In the genomic region with DNA sequence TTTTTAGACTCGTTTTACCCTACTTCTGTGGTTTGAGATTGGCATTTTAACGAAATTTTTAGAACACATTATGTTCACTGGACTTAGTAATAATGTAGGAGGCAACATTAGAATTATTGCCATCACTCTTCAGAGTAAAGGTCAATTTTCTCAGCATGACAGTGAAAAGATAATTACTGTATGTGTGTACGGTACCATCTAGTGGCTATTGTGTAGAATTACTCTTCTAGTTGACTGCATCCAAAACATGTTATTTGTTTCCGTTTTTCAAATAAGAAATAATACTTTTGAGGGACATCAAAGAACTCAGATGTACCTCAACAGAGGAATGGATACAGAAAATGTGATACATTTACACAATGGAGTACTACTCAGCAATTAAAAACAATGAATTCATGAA, we compare ENCODE assay signal across 24 mouse cellular contexts. TPM values are rescaled to one million over a fixed set of nuclear protein-coding genes. Genes with fewer than 3 reads are reported as not detected.
A peak's percentile ranks its signal among the peaks of the same experiment; 100 is the strongest.
DNase-seq lines count a peak whose midpoint lies in the region; ATAC-seq and TF ChIP-seq lines count a peak whose summit lies in the region.
"Had no signal": no experiment of that assay in that cellular context is flagged by ENCODE, and none has a peak within 500 bp of the region (broad histone marks: within the 10 kb centered on the region; RNA-seq: fewer than 3 reads in every experiment).

No protein-coding gene starts in this region.

- ATAC-seq in liver, postnatal 0 days, result no peak
- ATAC-seq: CD4-positive, CD25-positive, alpha-beta regulatory T cell, adult 4 months; forebrain, embryonic 16.5 days; midbrain, embryonic 16.5 days had no signal

- dilution Hi-C loops in CH12.LX (cut with MboI; ENCODE audit: extremely low pct_ligation_motif_present, extremely low pct_unique_long_range_greater_than_20kb, low sequenced_read_pairs), result no loop called here

- DNase-seq in gastrocnemius, adult 2 months, result no peak
- no peak for DNase-seq in gastrocnemius, postnatal 36 days
- no peak for DNase-seq in liver, postnatal 0 days
- no peak for DNase-seq in liver
- no peak for DNase-seq in CH12.LX (ENCODE audit: extremely low read depth)
- DNase-seq in embryo, embryonic 10.5 days (ENCODE audit: low spot score), result peak; percentile 13
- no peak for DNase-seq in urinary bladder, postnatal 14 days (ENCODE audit: low spot score)
- DNase-seq: adrenal gland, adult 2 months; cerebellum, adult 11-12 months; gastrocnemius, postnatal 25 days; kidney, postnatal 14 days; right cerebral cortex, postnatal 25 days; thymus, postnatal 4 days had no signal

- no peak overlapping the region for H3K9ac ChIP-seq in liver, postnatal 0 days (replicated peaks)
- H3K9ac ChIP-seq in CH12.LX (ENCODE audit: insufficient read depth, low read depth), result no peak overlapping the region
- H3K9ac ChIP-seq: heart, embryonic 12.5 days; liver, embryonic 15.5 days had no signal

- 47% methylated on average over 4 of the region's 4 CpGs for WGBS in liver, postnatal 0 days (ENCODE audit: insufficient replicate concordance)

- no peaks in the 10 kb centered on the region for H3K27me3 ChIP-seq in liver, postnatal 0 days (ENCODE audit: insufficient read depth, low read length)
- no peaks in the 10 kb centered on the region for H3K27me3 ChIP-seq in CH12.LX (replicated peaks)
- H3K27me3 ChIP-seq: heart, embryonic 12.5 days; liver, embryonic 15.5 days had no signal

- no peak for TF ChIP-seq EP300 in liver, postnatal 0 days (IDR thresholded peaks at IDR 0.05; ENCODE audit: low read depth)
- no peak for TF ChIP-seq EP300 in CH12.LX (IDR thresholded peaks at IDR 0.05; ENCODE audit: low read length)

- no peaks in the 10 kb centered on the region for H3K4me1 ChIP-seq in liver, postnatal 0 days (ENCODE audit: insufficient read depth)
- no peaks in the 10 kb centered on the region for H3K4me1 ChIP-seq in CH12.LX (ENCODE audit: control insufficient read depth in 1 of 2, insufficient read depth in 2 of 2)
- H3K4me1 ChIP-seq: heart, embryonic 12.5 days; limb, embryonic 10.5 days; liver, embryonic 15.5 days had no signal

- no peak for TF ChIP-seq POLR2A in CH12.LX (IDR thresholded peaks at IDR 0.05; ENCODE audit: low read depth, low read length)

- TF ChIP-seq RAD21 in CH12.LX (IDR thresholded peaks at IDR 0.05; ENCODE audit: low read depth, low read length), result peak; percentile 29

- no peak overlapping the region for H3K4me2 ChIP-seq in liver, postnatal 0 days (ENCODE audit: low read depth, low read length)
- no peak overlapping the region for H3K4me2 ChIP-seq in CH12.LX (ENCODE audit: insufficient read depth, low read depth, poor library complexity, severe bottlenecking)
- H3K4me2 ChIP-seq: heart, embryonic 12.5 days; liver, embryonic 15.5 days had no signal

- no peak overlapping the region for H3K27ac ChIP-seq in gastrocnemius, adult 2 months
- H3K27ac ChIP-seq in liver, postnatal 0 days (ENCODE audit: low read depth), result no peak overlapping the region
- H3K27ac ChIP-seq in CH12.LX (ENCODE audit: insufficient read depth, low read depth), result no peak overlapping the region
- H3K27ac ChIP-seq: limb, embryonic 10.5 days; liver, embryonic 15.5 days; macrophage had no signal

- H3K4me3 ChIP-seq in gastrocnemius, adult 2 months, result no peak overlapping the region
- H3K4me3 ChIP-seq in liver, postnatal 0 days (ENCODE audit: low read depth, low read length), result no peak overlapping the region
- H3K4me3 ChIP-seq in CH12.LX (replicated peaks in 1 of 3; ENCODE audit: low read depth in 2 of 3, low read length in 2 of 3, poor library complexity in 1 of 3), result no peak overlapping the region
- H3K4me3 ChIP-seq: heart, embryonic 12.5 days; limb, embryonic 10.5 days; liver, embryonic 15.5 days had no signal

- H3K9me3 ChIP-seq in liver, postnatal 0 days (ENCODE audit: low read length), result no peaks in the 10 kb centered on the region
- H3K9me3 ChIP-seq in CH12.LX (replicated peaks; ENCODE audit: low read length), result no peaks in the 10 kb centered on the region
- H3K9me3 ChIP-seq: heart, embryonic 12.5 days; limb, embryonic 10.5 days; liver, embryonic 15.5 days had no signal

- H3K79me2 ChIP-seq in CH12.LX (replicated peaks; ENCODE audit: control insufficient read depth, extremely low read depth, insufficient read depth, poor library complexity, severe bottlenecking), result no peaks in the 10 kb centered on the region

- H3K36me3 ChIP-seq in liver, postnatal 0 days (replicated peaks; ENCODE audit: insufficient read depth, low read length), result no peaks in the 10 kb centered on the region
- no peaks in the 10 kb centered on the region for H3K36me3 ChIP-seq in CH12.LX (replicated peaks in 1 of 2; ENCODE audit: control insufficient read depth in 1 of 2, insufficient read depth in 1 of 2, low read length in 1 of 2)
- H3K36me3 ChIP-seq: heart, embryonic 12.5 days; limb, embryonic 10.5 days; liver, embryonic 15.5 days had no signal

- intact Hi-C loops in gastrocnemius, adult 2 months (cut with DNase I), result no loop called here
- intact Hi-C loops in gastrocnemius, postnatal 36 days (cut with DNase I), result no loop called here

- in situ Hi-C loops in CH12.LX (cut with MboI; ENCODE audit: low pct_ligation_motif_present, low pct_unique_long_range_greater_than_20kb, low sequenced_read_pairs), result no loop called here

- peak; percentile 19; the same call in 1 of the 2 replicates for TF ChIP-seq CTCF in gastrocnemius, adult 2 months (IDR thresholded peaks at IDR 0.05)
- peak; percentile 26; the same call in 1 of the 2 replicates for TF ChIP-seq CTCF in liver, postnatal 0 days (IDR thresholded peaks at IDR 0.05; ENCODE audit: low read depth)
- peak in 1 of 2 experiments; percentile 31; a peak in 2 of 4 replicates for TF ChIP-seq CTCF in CH12.LX (conservative IDR thresholded peaks at IDR 0.05 in 1 of 2, IDR thresholded peaks at IDR 0.05 in 1 of 2; ENCODE audit: low read depth in 2 of 2, low read length in 2 of 2)

TF ChIP-seq in CH12.LX, 34 proteins besides CTCF, POLR2A, EP300 and RAD21:
- no peak for TF ChIP-seq MAZ (IDR thresholded peaks at IDR 0.05; ENCODE audit: low read depth, low read length)

RNA-seq across cellular contexts. Expression of gene Crisp4, which starts 14.0 kb away (rescaled TPM):
- not detected for total RNA-seq in gastrocnemius, adult 2 months (2021)
- not detected for total RNA-seq in gastrocnemius, postnatal 36 days (2021)
- polyA plus RNA-seq in liver, postnatal 0 days (2015; fragmentation: Nextera tagmentation; extraction: Ambion mirVana), result not detected in 2 replicates
- not detected in 2 replicates for total RNA-seq in CH12.LX (2012; rRNA removed)
- not detected in 2 replicates for total RNA-seq in CH12.LX (2014; rRNA removed)
- not detected in 2 replicates for polyA plus RNA-seq in CH12.LX (2012; ENCODE audit: insufficient read length, low read depth)
- total RNA-seq: adrenal gland, adult 2 months; gastrocnemius, postnatal 25 days; hematopoietic stem cell, adult 5-6 weeks; layer of hippocampus, postnatal 14 days had no signal
- polyA plus RNA-seq: adrenal gland, adult 2 months; CD4-positive, CD25-positive, alpha-beta regulatory T cell, adult 4 months; forebrain, embryonic 16.5 days; heart, embryonic 12.5 days; intestine, embryonic 14.5 days; limb, embryonic 10.5 days; liver, embryonic 15.5 days; macrophage; midbrain, embryonic 16.5 days; neural tube, embryonic 11.5 days had no signal
